Mouse (Mus musculus) kidney, embryonic 16.5 days (tissue): ENCODE data around the gene Ipcef1. TPM values are rescaled to one million over a fixed set of nuclear protein-coding genes. Genes with fewer than 3 reads are reported as not detected.

Experiments
- ATAC-seq: fragments of 200-750 bp; cut with Nextera tagmentation; 2 replicates; pipeline ENCODE4 v1.8.0; 2017; ENCODE audit warnings: moderate TSS enrichment; ENCODE audit not compliant: low FRiP score, low TSS enrichment
- H3K27ac ChIP-seq: fragments of 300-500 bp; sonication (generic); 2 replicates; pipeline ENCODE4 v1.5.1; 2014; ENCODE audit warnings: low read length
- H3K27me3 ChIP-seq: fragments of 300-500 bp; sonication (generic); 2 replicates; pipeline ENCODE4 v1.6.1; 2014; ENCODE audit warnings: low read length, control low read depth, mixed read lengths; ENCODE audit not compliant: insufficient read depth
- H3K36me3 ChIP-seq: fragments of 300-500 bp; sonication (generic); 2 replicates; pipeline ENCODE4 v1.6.1; 2014; ENCODE audit warnings: low read length, control low read depth, mixed read lengths; ENCODE audit not compliant: insufficient read depth
- H3K4me1 ChIP-seq: fragments of 300-500 bp; sonication (generic); 2 replicates; pipeline ENCODE4 v1.6.1; 2014; ENCODE audit warnings: low read length, control low read depth, mixed read lengths; ENCODE audit not compliant: insufficient read depth
- H3K4me2 ChIP-seq: fragments of 300-500 bp; sonication (generic); replicated peaks from 2 replicates; pipeline ENCODE4 v1.6.1; 2014; ENCODE audit warnings: low read depth, low read length
- H3K4me3 ChIP-seq: fragments of 300-500 bp; sonication (generic); 2 replicates; pipeline ENCODE4 v1.5.1; 2014; ENCODE audit warnings: mild to moderate bottlenecking, low read length
- H3K9ac ChIP-seq: fragments of 300-500 bp; sonication (generic); replicated peaks from 2 replicates; pipeline ENCODE4 v1.6.1; 2014; ENCODE audit warnings: low read length
- H3K9me3 ChIP-seq: fragments of 300-500 bp; sonication (generic); 2 replicates; pipeline ENCODE4 v1.6.1; 2016; ENCODE audit warnings: low read length, control low read depth
- WGBS: fragments of 180-500 bp; shearing (Covaris S2); extraction: QIAGEN DNeasy Blood & Tissue Kit; methylation state at CpG from one replicate; pipeline ENCODE4 v1.1.7; 2014; 5-methylcytosine and 5-hydroxymethylcytosine counted together
- polyA plus RNA-seq: library from polyadenylated mRNA; unstranded; fragments of >200 nt; fragmentation: Nextera tagmentation; extraction: Ambion mirVana; gene quantifications from 2 replicates; pipeline ENCODE4 v1.2.1, GENCODE M21; 2015

The Ipcef1 gene
- polyA plus RNA-seq, 1 experiment from 2014 or later: 2.2 TPM

GRCm38 (mm10) chr10:6980236-6980635 lies 72.0 kb downstream of the Ipcef1 start:
- no peak for ATAC-seq
- Histone ChIP-seq H3K27ac (no peak overlapping the region), H3K9me3 (0 out of 2 replicates have a peak, but pooled peaks cover 2% of the 10 kb centered on the region), H3K4me2 (peak overlapping the region; percentile 47), H3K36me3 (no peaks in the 10 kb centered on the region), H3K27me3 (no peaks in the 10 kb centered on the region), H3K4me1 (peaks cover 6% of the 10 kb centered on the region; the same call in 1 of the 2 replicates), H3K9ac (0 out of 2 replicates have a peak overlapping the region, but pooled peaks have one; percentile 38), H3K4me3 (peak overlapping the region; percentile 28)
- WGBS: 15% methylated on average over 6 of the region's 6 CpGs

DNA sequence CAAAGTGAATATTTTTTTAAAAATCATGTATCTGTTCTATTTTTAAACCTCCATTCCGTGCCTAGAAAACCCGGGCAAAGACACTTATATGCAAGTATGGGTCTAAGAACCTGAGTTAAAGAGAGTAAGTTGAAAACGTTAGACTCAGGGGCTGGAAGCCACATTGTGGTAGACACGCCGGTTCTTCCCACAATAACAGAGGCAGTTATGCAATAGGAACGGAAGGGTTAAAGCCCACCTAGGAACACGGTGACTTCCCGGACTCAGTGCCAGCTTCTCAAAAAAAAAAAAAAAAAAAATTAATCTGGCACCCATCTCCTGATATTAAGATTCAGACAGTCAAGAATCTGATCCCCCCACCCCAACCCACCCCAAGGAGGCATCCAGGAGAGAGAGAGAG lies 72.5 kb downstream of the Ipcef1 start:
- WGBS: 56% methylated on average over 8 of the region's 8 CpGs
- 0 out of 2 replicates have a peak, but pooled peaks cover 2% of the 10 kb centered on the region for H3K9me3 ChIP-seq
- no peaks in the 10 kb centered on the region for H3K36me3 ChIP-seq
- peak overlapping the region; percentile 28; the same call in 1 of the 2 replicates for H3K4me3 ChIP-seq
- 0 out of 2 replicates have a peak overlapping the region, but pooled peaks have one; percentile 38 for H3K9ac ChIP-seq
- H3K4me1 ChIP-seq: peaks cover 6% of the 10 kb centered on the region; the same call in 1 of the 2 replicates
- H3K27me3 ChIP-seq: no peaks in the 10 kb centered on the region
- H3K4me2 ChIP-seq: peak overlapping the region; percentile 47
- no peak for ATAC-seq
- H3K27ac ChIP-seq: no peak overlapping the region

- H3K4me2 ChIP-seq: no peak overlapping the region
- ATAC-seq: no peak
- H3K9me3 ChIP-seq: 0 out of 2 replicates have a peak, but pooled peaks cover 2% of the 10 kb centered on the region
- H3K27me3 ChIP-seq: no peaks in the 10 kb centered on the region
- H3K4me1 ChIP-seq: peaks cover 6% of the 10 kb centered on the region; the same call in 1 of the 2 replicates
- H3K9ac ChIP-seq: no peak overlapping the region
- WGBS: 70% methylated on average over 7 of the region's 7 CpGs
- H3K4me3 ChIP-seq: no peak overlapping the region
- no peak overlapping the region for H3K27ac ChIP-seq
- no peaks in the 10 kb centered on the region for H3K36me3 ChIP-seq
Measured at GRCm38 (mm10) chr10:6979216-6979615, 73.1 kb downstream of the Ipcef1 start.

- Histone ChIP-seq H3K27me3 (no peaks in the 10 kb centered on the region), H3K4me2 (no peak overlapping the region), H3K9me3 (0 out of 2 replicates have a peak, but pooled peaks cover under 1% of the 10 kb centered on the region), H3K4me1 (peaks cover 6% of the 10 kb centered on the region; the same call in 1 of the 2 replicates), H3K9ac (no peak overlapping the region), H3K36me3 (no peaks in the 10 kb centered on the region), H3K27ac (no peak overlapping the region), H3K4me3 (no peak overlapping the region)
- 92% methylated on average over 1 of the region's 1 CpGs for WGBS
- no peak for ATAC-seq
Measured at GRCm38 (mm10) chr10:6978733-6979132, 73.5 kb downstream of the Ipcef1 start.

GRCm38 (mm10) chr10:6977843-6978242 lies 74.4 kb downstream of the Ipcef1 start:
- H3K4me2 ChIP-seq: no peak overlapping the region
- H3K4me1 ChIP-seq: peaks cover 6% of the 10 kb centered on the region; the same call in 1 of the 2 replicates
- no peak overlapping the region for H3K27ac ChIP-seq
- no peak overlapping the region for H3K9ac ChIP-seq
- no peak overlapping the region for H3K4me3 ChIP-seq
- H3K36me3 ChIP-seq: no peaks in the 10 kb centered on the region
- WGBS: 79% methylated on average over 2 of the region's 2 CpGs
- no peak for ATAC-seq
- H3K9me3 ChIP-seq: no peaks in the 10 kb centered on the region
- no peaks in the 10 kb centered on the region for H3K27me3 ChIP-seq

DNA sequence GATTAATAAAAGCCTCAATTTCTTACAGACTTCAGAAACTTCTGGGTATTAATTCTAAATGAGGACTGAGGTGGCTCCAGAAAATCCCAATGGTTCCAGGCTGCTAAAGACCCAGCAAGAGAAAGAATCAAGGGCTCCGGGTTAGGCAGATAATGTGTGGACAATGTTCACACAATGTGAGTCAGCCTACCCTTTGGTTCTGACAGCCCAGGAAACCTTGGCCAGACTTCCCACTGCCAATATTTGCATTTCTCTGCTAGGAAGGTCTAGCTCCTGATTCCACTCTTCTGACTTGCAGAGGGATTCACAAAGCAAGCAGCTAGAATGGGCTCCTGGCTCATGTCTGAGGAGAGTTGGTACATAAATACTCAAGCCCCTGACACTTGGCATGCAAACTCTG lies 83.9 kb downstream of the Ipcef1 start:
- ATAC-seq: no peak
- Histone ChIP-seq H3K27me3 (no peaks in the 10 kb centered on the region), H3K27ac (no peak overlapping the region), H3K9me3 (no peaks in the 10 kb centered on the region), H3K36me3 (no peaks in the 10 kb centered on the region), H3K4me2 (no peak overlapping the region), H3K9ac (no peak overlapping the region), H3K4me1 (no peaks in the 10 kb centered on the region), H3K4me3 (no peak overlapping the region)
- 90% methylated on average over 1 of the region's 1 CpGs for WGBS

DNA sequence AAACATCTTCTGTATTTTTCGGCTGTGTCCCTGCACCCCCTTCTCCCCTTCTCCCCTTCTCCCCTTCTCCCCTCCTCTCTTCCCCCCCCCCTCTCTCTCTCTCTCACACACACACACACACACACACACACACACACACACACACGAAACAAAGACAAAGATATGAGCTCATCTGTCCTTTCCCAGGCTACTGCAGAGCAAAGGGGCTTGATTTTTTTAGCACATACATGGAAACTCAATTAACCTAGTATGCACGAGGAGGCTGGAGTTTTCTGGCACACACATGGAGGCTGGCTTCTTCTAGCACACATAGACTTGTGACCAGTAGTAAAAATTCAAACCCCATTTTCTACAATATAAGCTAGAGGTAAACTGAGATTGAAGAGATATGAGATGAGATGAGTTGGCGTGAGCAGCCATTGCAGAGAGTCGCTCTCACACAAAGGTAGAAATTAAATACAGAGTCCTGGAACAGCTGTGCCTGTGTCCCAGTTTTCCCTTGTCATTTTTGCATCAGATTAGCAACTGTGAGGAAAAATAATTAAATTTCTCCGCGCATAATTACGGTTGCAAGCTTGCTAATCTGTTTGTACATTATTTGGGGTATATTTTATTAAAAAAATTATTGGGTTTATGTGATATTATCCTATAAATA lies 84.6 kb downstream of the Ipcef1 start:
- 91% methylated on average over 8 of the region's 8 CpGs for WGBS
- H3K4me1 ChIP-seq: no peaks in the 10 kb centered on the region
- no peaks in the 10 kb centered on the region for H3K36me3 ChIP-seq
- no peaks in the 10 kb centered on the region for H3K9me3 ChIP-seq
- H3K27me3 ChIP-seq: no peaks in the 10 kb centered on the region
- H3K27ac ChIP-seq: no peak overlapping the region
- ATAC-seq: no peak
- H3K9ac ChIP-seq: no peak overlapping the region
- H3K4me2 ChIP-seq: no peak overlapping the region
- no peak overlapping the region for H3K4me3 ChIP-seq

GRCm38 (mm10) chr10:6958791-6959190 lies 93.5 kb downstream of the Ipcef1 start:
- Histone ChIP-seq H3K27ac (no peak overlapping the region), H3K4me3 (no peak overlapping the region), H3K9me3 (no peaks in the 10 kb centered on the region), H3K9ac (no peak overlapping the region), H3K36me3 (no peaks in the 10 kb centered on the region), H3K4me1 (no peaks in the 10 kb centered on the region), H3K4me2 (no peak overlapping the region), H3K27me3 (no peaks in the 10 kb centered on the region)
- ATAC-seq: no peak
- WGBS: 81% methylated on average over 5 of the region's 5 CpGs

GRCm38 (mm10) chr10:6956357-6956756 lies 95.9 kb downstream of the Ipcef1 start:
- no peak overlapping the region for H3K9ac ChIP-seq
- ATAC-seq: no peak
- H3K36me3 ChIP-seq: no peaks in the 10 kb centered on the region
- H3K4me2 ChIP-seq: no peak overlapping the region
- no peak overlapping the region for H3K27ac ChIP-seq
- no peaks in the 10 kb centered on the region for H3K4me1 ChIP-seq
- H3K9me3 ChIP-seq: no peaks in the 10 kb centered on the region
- WGBS: 86% methylated on average over 2 of the region's 2 CpGs
- no peaks in the 10 kb centered on the region for H3K27me3 ChIP-seq
- H3K4me3 ChIP-seq: no peak overlapping the region

DNA sequence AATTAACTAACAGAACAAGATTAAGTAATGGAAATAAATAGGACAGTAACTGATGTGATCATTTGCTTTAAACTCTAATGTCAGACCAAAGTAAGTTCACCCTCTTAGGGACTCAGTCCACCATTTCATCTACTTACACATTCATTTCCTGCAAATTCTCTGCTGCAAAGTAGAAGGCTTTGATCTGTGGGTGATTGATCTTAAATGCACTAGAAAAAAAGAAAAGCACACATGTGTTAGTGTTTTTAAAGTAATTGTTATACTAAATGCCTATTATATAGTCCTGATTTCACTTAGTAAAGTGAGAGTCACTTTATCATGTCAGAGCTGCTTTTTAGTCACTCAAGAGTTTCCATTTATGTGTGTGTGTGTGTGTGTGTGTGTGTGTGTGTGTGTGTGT lies 97.7 kb downstream of the Ipcef1 start:
- Histone ChIP-seq H3K4me2 (no peak overlapping the region), H3K4me3 (no peak overlapping the region), H3K27me3 (no peaks in the 10 kb centered on the region), H3K27ac (no peak overlapping the region), H3K4me1 (no peaks in the 10 kb centered on the region), H3K9me3 (no peaks in the 10 kb centered on the region), H3K9ac (no peak overlapping the region), H3K36me3 (no peaks in the 10 kb centered on the region)
- no peak for ATAC-seq
